Mouse (Mus musculus) spleen, postnatal 0 days (tissue): ENCODE results near the gene Defb29. TPM values are rescaled to one million over a fixed set of nuclear protein-coding genes. Genes with fewer than 3 reads are reported as not detected.

Experiments used
- polyA plus RNA-seq: library from polyadenylated mRNA; unstranded; fragments of >200 nt; fragmentation: Nextera tagmentation; extraction: Ambion mirVana; gene quantifications from 2 replicates; pipeline ENCODE4 v1.2.1, GENCODE M21; 2015

Gene Defb29
- polyA plus RNA-seq, result not detected in 2 replicates

GRCm38 (mm10) chr2:152539944-152540710 is at the start of gene Defb29:
TSS of gene Defb29 (minus strand) at chr2:152540098.

GRCm38 (mm10) chr2:152580107-152580506 is 40.2 kb upstream of the Defb29 start, which contains the start of gene Defb19:
TSS of gene Defb19 (minus strand) at chr2:152580312.

GRCm38 (mm10) chr2:152572114-152572794 is 32.4 kb upstream of the Defb29 start, which contains the start of gene Defb21:
TSS of gene Defb21 (plus strand) at chr2:152572744.

GRCm38 (mm10) chr2:152569038-152569437 is 29.1 kb upstream of the Defb29 start, which contains the start of gene Gm17416:
TSS of gene Gm17416 (plus strand) at chr2:152569338.

GRCm38 (mm10) chr2:152517981-152518380 is 21.9 kb downstream of the Defb29 start, which contains the start of gene Defb28:
TSS of gene Defb28 (plus strand) at chr2:152518255.

GRCm38 (mm10) chr2:152511592-152511991 is 28.3 kb downstream of the Defb29 start, which contains the start of gene Defb26:
TSS of gene Defb26 (minus strand) at chr2:152511692.

GRCm38 (mm10) chr2:152490038-152490437 is 49.9 kb downstream of the Defb29 start, which contains the start of gene Defb22:
TSS of gene Defb22 (minus strand) at chr2:152490138.

Other genes with a start within 250 kb of the Defb29 start
- gene Tbc1d20, start 246.3 kb downstream of the Defb29 start, polyA plus RNA-seq, result 14.9 and 18.5 TPM in 2 replicates
- 65.4 and 71.0 TPM in 2 replicates for gene Rbck1, start 207.4 kb downstream of the Defb29 start, polyA plus RNA-seq
- 1.2 and 1.8 TPM in 2 replicates for gene Trib3, start 196.1 kb downstream of the Defb29 start, polyA plus RNA-seq
- gene Nrsn2, start 163.5 kb downstream of the Defb29 start, polyA plus RNA-seq, result not detected in 2 replicates
- 3.5 and 3.9 TPM in 2 replicates for gene Sox12, start 142.0 kb downstream of the Defb29 start, polyA plus RNA-seq
- 15.6 and 16.3 TPM in 2 replicates for gene Zcchc3, start 125.1 kb downstream of the Defb29 start, polyA plus RNA-seq
- gene 6820408C15Rik, start 124.5 kb downstream of the Defb29 start, polyA plus RNA-seq, result 0.59 and 0.61 TPM in 2 replicates
- gene Defb23, start 75.5 kb downstream of the Defb29 start, polyA plus RNA-seq, result not detected in 2 replicates
- gene Defb20, start 63.0 kb downstream of the Defb29 start, polyA plus RNA-seq, result not detected in 2 replicates
- not detected in 2 replicates for gene Defb22, start 50.0 kb downstream of the Defb29 start, polyA plus RNA-seq
- not detected in 2 replicates for gene Defb26, start 28.4 kb downstream of the Defb29 start, polyA plus RNA-seq
- not detected in 2 replicates for gene Defb28, start 21.8 kb downstream of the Defb29 start, polyA plus RNA-seq
- gene Gm17416, start 29.2 kb upstream of the Defb29 start, polyA plus RNA-seq, result not detected in 2 replicates
- gene Defb21, start 32.6 kb upstream of the Defb29 start, polyA plus RNA-seq, result not detected in 2 replicates
- not detected in 2 replicates for gene Defb19, start 40.2 kb upstream of the Defb29 start, polyA plus RNA-seq
- gene Defb45, start 59.3 kb upstream of the Defb29 start, polyA plus RNA-seq, result not detected in 2 replicates
- gene Defb36, start 64.2 kb upstream of the Defb29 start, polyA plus RNA-seq, result not detected in 2 replicates
- gene Defb25, start 83.0 kb upstream of the Defb29 start, polyA plus RNA-seq, result 0.80 TPM in 1 of 2 replicates, not detected in the other
- 9.0 and 12.1 TPM in 2 replicates for gene Rem1, start 86.9 kb upstream of the Defb29 start, polyA plus RNA-seq
- gene H13, start 129.4 kb upstream of the Defb29 start, polyA plus RNA-seq, result 57.9 and 64.3 TPM in 2 replicates
- gene Mcts2, start 146.9 kb upstream of the Defb29 start, polyA plus RNA-seq, result 15.8 and 17.5 TPM in 2 replicates
- 57.6 and 63.5 TPM in 2 replicates for gene Id1, start 196.2 kb upstream of the Defb29 start, polyA plus RNA-seq
- 3.0 and 3.1 TPM in 2 replicates for gene Cox4i2, start 214.1 kb upstream of the Defb29 start, polyA plus RNA-seq